Mouse (Mus musculus): ENCODE measurements around the gene Cass4.

DNA sequence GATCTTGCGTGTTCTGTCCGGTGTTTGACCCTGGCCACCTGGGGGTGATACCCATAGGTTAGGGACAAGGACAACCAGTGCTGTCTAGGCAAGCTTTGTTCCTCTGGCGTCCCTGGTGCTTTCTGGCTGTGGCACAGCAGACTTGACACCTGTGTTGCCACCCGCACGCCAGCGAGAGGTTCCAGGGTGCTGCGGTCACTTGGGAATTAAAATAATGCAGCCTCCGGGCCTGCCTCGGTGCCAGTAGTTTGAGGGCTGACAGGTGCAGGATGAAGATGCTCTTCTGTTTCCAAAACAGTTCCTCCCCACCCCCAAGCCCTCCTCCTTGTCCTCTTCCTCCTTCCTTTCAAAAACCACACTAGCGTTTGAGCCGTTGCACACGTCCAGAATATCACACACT is 11.7 kb upstream of the Cass4 start:
- TF ChIP-seq CTCF (conservative IDR thresholded peaks at IDR 0.05; ENCODE audit: insufficient read depth, insufficient read length, low read depth, low read length): no peak
- TF ChIP-seq POLR2A (IDR thresholded peaks at IDR 0.05; ENCODE audit: low read depth, low read length): no peak

Measured in kidney, adult 2 months (tissue).